Mouse (Mus musculus) testis, postnatal 10 days (tissue): ENCODE data around the gene Haus2.

Source experiments
- DNase-seq: peaks from one replicate; pipeline ENCODE4 v3.0.0; 2021; ENCODE audit warnings: low spot score

Gene Haus2

GRCm38 (mm10) chr2:120663491-120664154 lies 54.4 kb downstream of the Haus2 start:
- no peak for DNase-seq

- no peak for DNase-seq
These were observed 58.3 kb downstream of the Haus2 start for GRCm38 (mm10) chr2:120667446-120667845.

DNA sequence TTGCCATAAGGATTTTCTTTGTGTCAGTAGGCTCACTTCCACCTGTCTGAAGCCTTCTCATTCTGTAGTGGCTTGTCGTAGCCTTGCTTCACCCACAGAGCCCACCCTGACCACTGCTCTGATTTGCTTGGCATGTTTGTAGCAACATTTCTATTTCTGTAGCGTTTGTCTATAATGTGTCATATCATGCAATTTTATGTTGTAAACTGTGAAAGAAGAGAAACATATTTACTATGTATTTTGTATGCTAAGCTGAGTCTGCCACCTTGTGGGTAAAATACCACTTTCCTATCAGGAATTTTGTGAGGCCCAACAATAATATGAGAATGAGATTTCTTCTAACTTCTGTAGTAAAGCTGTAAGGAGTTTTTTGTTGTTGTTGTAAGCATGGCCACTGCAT lies 61.1 kb downstream of the Haus2 start:
- no peak for DNase-seq
